Mouse (Mus musculus) R1 (cell line): Measurements from ENCODE around the gene Btnl6.
"Not testable (repeated sequence)": the region's sequence is repeated elsewhere in the genome, so short reads cannot be mapped to it uniquely, and the experiment has no call there.

ENCODE experiments used
- DNase-seq: peaks from one replicate; pipeline ENCODE4 v3.0.0-alpha.2; 2018; ENCODE audit warnings: low read depth, low spot score

The Btnl6 gene

DNA sequence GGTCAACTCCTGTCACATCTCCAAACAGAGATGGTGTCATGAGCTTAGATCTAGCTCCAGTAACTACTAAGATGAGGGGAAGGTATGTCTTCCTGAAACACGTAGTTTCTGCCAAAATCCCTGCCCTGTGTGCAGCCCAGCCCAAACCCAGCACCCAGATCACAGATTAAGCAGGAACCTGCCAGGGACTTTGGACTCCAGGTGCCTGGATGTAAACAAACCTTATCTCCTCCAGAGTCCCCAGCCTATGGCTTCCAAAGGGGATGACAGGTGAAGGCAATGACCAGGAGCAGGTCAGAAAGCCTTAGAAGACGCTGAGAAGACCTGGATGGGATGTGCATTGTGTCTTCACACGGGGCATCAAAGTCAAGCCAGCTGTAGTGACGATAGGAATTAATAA lies 19.4 kb downstream of the Btnl6 start:
- not testable (repeated sequence) for DNase-seq

DNA sequence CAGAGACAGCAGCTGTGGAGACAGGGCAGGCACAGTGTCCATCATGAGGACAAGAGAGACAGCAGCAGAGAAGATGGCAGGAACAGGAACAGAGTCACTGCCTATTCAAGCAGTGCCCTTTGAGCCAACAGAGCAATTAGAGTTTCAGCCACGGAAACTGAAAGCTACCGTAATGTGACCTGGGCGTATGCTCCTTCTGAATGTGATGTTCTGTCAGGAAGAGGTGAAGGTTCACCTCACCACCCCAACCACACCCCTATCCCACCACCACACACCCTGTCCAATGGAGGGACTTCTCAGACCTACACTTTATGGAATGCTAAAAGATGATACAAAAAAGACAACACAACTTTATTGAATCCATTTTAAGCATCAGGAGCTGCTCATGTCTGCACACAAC lies 19.8 kb downstream of the Btnl6 start:
- not testable (repeated sequence) for DNase-seq

DNA sequence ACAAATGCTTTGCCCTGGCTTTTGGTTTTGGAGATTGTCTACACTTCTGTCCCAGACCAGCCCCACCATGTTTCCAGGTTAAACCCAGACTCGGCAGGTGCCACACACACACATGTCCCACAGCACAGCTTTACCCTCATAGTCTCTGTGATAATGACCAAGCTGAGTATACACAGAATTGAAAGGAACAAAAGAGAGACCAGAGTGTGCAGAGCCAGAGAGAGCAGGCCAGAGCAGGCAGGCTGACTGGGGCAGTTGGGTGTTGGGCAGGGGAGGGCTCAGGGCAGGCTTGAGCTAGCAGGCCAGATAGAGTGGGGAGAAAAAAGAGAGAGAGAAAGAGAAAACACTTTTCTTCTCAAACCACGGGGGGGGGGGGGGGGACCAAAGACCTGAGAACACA lies 20.6 kb downstream of the Btnl6 start:
- no peak for DNase-seq

DNA sequence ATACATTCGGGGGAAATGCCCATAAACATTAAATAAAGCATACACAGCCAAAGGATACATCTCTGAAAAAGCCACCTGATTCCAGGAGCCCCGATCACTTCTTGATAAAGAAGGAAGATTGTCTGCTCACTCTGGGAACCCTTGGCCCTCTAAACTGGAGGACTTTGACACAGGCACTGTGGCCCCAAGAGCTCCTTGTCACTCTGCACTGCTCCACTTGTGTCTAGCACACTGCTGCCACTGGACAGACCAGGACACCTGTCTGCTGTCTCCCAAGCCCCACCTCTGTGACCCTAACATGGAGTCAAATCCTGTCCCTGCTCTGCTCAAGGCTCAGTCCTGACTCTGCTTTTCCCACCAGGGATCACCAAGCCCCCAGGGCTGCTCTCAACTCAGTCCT lies 22.0 kb downstream of the Btnl6 start:
- not testable (repeated sequence) for DNase-seq

DNA sequence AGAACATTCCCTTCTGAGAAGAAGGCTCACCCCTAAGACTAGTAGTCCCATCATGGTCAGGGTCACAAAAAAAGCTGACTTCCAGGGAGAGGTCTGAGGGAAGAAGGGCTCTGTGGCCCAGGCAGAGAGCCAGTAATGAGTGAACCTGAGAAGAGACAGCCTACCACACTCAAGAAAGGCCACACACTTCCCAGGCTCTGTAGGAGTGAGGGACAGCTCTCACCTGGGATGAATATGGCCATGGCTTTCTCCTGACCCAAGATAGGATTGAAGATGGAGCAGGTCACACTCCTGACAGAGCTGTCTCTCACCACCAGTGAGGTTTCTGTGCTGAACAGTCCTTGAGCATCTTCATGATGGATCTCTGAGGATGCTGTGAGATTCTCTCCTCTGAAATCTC lies 24.4 kb downstream of the Btnl6 start:
- DNase-seq: no peak

DNA sequence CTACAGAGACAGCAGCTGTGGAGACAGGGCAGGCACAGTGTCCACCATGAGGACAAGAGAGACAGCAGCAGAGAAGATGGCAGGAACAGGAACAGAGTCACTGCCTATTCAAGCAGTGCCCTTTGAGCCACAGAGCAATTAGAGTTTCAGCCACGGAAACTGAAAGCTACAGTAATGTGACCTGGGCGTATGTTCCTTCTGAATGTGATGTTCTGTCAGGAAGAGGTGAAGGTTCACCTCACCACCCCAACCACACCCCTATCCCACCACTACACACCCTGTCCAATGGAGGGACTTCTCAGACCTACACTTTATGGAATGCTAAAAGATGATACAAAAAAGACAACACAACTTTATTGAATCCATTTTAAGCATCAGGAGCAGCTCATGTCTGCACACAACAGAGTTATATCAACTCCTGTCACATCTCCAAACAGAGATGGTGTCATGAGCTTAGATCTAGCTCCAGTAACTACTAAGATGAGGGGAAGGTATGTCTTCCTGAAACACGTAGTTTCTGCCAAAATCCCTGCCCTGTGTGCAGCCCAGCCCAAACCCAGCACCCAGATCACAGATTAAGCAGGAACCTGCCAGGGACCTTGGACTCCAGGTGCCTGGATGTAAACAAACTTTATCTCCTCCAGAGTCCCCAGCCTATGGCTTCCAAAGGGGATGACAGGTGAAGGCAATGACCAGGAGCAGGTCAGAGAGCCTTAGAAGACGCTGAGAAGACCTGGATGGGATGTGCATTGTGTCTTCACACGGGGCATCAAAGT lies 39.7 kb downstream of the Btnl6 start, which contains the start of gene Btnl4:
TSS of gene Btnl4 (minus strand) at position 81 of the 776 bp plus-strand sequence.
- DNase-seq: not testable (repeated sequence)

DNA sequence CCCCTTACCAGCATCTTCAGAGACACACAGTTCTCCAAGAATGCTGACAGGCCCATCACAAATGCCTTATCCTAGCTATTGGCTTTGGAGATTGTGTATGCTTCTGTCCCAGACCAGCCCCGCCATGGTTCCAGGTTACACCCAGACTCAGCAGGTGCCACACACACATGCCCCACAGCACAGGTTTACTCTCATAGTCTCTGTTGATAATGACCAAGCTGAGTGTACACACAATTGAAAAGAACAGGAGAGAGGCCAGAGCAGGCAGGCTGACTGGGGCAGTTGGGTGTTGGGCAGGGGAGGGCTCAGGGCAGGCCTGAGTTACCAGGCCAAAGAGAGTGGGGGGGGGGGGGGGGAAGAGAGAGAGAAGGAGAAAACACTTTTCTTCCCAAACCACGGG lies 40.7 kb downstream of the Btnl6 start:
- no peak for DNase-seq

DNA sequence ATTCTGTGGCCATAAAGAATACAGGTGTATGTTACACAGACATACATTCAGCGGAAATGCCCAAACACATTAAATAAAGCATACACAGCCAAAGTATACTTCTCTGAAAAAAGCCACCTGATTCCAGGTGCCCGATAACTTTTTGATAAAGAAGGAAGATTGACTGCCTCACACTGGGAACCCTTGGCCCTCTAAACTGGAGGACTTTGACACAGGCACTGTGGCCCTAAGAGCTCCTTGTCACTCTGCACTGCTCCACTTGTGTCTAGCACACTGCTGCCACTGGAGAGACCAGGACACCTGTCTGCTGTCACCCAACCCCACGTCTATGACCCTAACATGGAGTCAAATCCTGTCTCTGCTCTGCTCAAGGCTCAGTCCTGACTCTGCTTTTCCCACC lies 42.1 kb downstream of the Btnl6 start:
- no peak for DNase-seq

DNA sequence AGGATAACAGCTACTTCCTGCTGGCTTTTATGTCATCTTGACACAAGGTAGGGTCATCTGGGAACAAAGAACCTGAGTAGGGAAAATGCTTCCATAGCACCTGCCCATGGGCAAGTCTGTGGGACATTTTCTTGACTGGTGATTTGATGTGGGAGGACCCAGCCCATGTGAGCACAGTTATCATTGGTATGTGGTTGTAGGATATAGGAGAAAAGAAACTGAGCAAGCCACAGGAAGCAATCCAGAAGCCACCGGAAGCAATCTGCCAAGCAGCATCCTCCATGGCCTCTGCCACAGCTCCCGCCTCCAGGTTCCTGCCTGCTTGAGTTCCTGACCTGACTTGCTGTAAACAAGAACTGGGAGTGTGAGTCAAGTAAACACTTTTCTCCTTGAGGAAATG lies 46.7 kb downstream of the Btnl6 start:
- DNase-seq: no peak

DNA sequence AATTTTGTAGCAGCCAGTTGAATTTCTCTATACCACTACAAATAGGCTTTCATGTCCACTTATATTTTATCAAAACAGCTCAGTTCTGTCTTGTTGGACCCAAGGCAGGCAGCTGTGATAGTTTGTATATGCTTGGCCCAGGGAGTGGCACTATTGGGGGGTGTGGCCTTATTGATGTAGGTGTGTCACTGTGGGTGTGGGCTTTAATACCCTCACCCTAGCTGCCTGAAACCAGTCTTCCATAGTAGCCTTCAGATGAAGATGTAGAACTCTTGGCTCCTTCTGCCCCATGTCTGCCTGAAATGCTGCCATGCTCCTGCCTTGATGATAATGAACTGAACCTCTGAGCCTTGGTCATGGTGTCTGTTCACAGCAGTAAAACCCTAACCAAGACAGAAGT lies 51.2 kb downstream of the Btnl6 start:
- not testable (repeated sequence) for DNase-seq

DNA sequence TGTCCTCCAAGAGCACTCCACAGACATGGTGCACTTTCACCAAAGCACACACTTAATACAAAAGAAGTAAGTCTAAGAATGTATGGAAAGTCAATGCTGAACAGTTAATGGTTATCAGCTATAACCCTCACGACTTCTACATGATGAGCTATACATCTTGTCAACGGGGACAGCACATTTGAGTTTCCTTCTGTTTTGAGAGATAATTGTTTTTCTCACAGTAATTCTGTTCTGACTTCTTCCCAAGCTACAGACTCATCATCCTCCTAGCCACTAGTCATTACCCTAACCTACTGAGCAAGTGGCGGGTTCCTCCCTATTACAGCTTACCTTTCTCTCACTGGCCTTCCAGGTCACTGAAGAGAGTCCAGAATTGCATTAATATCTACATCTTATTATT lies 57.9 kb downstream of the Btnl6 start:
- no peak for DNase-seq
